Mouse (Mus musculus) stomach, embryonic 16.5 days (tissue): ENCODE measurements around the gene Cwc22. TPM values are rescaled to one million over a fixed set of nuclear protein-coding genes. Genes with fewer than 3 reads are reported as not detected.

ENCODE experiments used
- ATAC-seq: fragments of 200-750 bp; cut with Nextera tagmentation; 2 replicates; pipeline ENCODE4 v1.8.0; 2017; ENCODE audit warnings: moderate number of reproducible peaks, moderate TSS enrichment; ENCODE audit not compliant: insufficient read depth, low FRiP score
- H3K27ac ChIP-seq: fragments of 300-500 bp; sonication (generic); 2 replicates; pipeline ENCODE4 v1.5.1; 2014; ENCODE audit warnings: low read length
- H3K27me3 ChIP-seq: fragments of 300-500 bp; sonication (generic); 2 replicates; pipeline ENCODE4 v1.6.1; 2014; ENCODE audit warnings: low read length, control low read depth, mixed read lengths; ENCODE audit not compliant: control insufficient read depth, insufficient read depth
- H3K36me3 ChIP-seq: fragments of 300-500 bp; sonication (generic); 2 replicates; pipeline ENCODE4 v1.6.1; 2014; ENCODE audit warnings: low read length; ENCODE audit not compliant: control insufficient read depth, insufficient read depth
- H3K4me1 ChIP-seq: fragments of 300-500 bp; sonication (generic); 2 replicates; pipeline ENCODE4 v1.6.1; 2014; ENCODE audit warnings: low read length, control low read depth, mixed read lengths; ENCODE audit not compliant: control insufficient read depth, insufficient read depth
- H3K4me2 ChIP-seq: fragments of 300-500 bp; sonication (generic); 2 replicates; pipeline ENCODE4 v1.6.1; 2014; ENCODE audit warnings: low read depth, low read length, mixed read lengths
- H3K4me3 ChIP-seq: fragments of 300-500 bp; sonication (generic); replicated peaks from 2 replicates; pipeline ENCODE4 v1.5.1; 2014; ENCODE audit warnings: mild to moderate bottlenecking, low read length
- H3K9ac ChIP-seq: fragments of 300-500 bp; sonication (generic); 2 replicates; pipeline ENCODE4 v1.6.1; 2014; ENCODE audit warnings: low read length
- H3K9me3 ChIP-seq: fragments of 300-500 bp; sonication (generic); replicated peaks from 2 replicates; pipeline ENCODE4 v1.6.1; 2016; ENCODE audit warnings: low read length, control low read depth; ENCODE audit not compliant: control insufficient read depth
- WGBS: fragments of 180-500 bp; shearing (Covaris S2); extraction: QIAGEN DNeasy Blood & Tissue Kit; methylation state at CpG from one replicate; pipeline ENCODE4 v1.1.7; 2014; 5-methylcytosine and 5-hydroxymethylcytosine counted together
- polyA plus RNA-seq: library from polyadenylated mRNA; unstranded; fragments of >200 nt; fragmentation: Nextera tagmentation; extraction: Ambion mirVana; gene quantifications from 2 replicates; pipeline ENCODE4 v1.2.1, GENCODE M21; 2015

Gene Cwc22
- polyA plus RNA-seq, 1 experiment from 2014 or later: 27.4 TPM

DNA sequence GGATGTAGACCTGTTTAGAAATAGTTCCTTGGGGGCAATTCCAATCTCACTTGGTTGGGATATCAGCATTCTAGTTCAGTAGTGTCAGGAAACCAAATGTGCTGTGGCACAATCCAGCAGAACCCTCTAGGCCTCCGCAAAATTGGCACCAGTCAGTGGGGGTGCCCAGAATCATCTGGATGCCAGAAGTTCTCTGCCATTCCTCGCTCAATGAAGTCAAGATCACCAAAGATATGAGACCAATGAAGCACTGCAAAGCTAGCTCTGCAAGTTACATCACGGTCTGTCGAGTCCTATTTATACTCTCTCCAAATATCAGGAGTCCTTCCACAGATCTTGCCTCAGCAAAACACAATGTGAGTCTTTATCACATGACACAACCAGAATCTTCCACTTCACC lies 35.7 kb upstream of the Cwc22 start:
- no peak for ATAC-seq

DNA sequence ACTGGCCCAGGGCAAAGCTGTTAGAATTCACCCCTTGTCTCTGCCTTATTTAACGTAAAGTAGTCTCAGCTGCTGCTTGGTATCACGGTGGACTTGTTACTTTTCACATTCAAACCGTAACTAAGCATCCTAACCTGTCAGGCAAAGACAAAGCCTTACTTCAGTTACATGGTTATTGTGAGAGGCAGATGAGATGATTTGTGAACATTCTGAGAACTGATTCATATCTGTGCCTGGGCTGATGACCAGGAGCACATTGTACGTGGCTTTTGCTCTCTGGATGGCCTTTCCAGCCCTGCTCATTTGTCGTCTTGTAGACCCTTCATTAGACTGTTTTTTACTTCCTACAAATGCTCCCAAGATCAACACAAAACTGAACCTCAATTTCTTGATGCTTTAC lies 34.5 kb upstream of the Cwc22 start:
- no peaks in the 10 kb centered on the region; the same call in 1 of the 2 replicates for H3K9me3 ChIP-seq
- ATAC-seq: no peak
- no peaks in the 10 kb centered on the region for H3K36me3 ChIP-seq
- WGBS: 86% methylated on average over 5 of the region's 5 CpGs
- H3K4me2 ChIP-seq: no peak overlapping the region
- H3K4me3 ChIP-seq: no peak overlapping the region
- no peaks in the 10 kb centered on the region for H3K4me1 ChIP-seq
- no peaks in the 10 kb centered on the region for H3K27me3 ChIP-seq
- H3K9ac ChIP-seq: no peak overlapping the region
- H3K27ac ChIP-seq: no peak overlapping the region

More for the DNA sequence above, 35.7 kb upstream of the Cwc22 start:
- Histone ChIP-seq H3K4me2 (no peak overlapping the region), H3K36me3 (no peaks in the 10 kb centered on the region), H3K27ac (no peak overlapping the region), H3K9ac (no peak overlapping the region), H3K9me3 (no peaks in the 10 kb centered on the region; the same call in 1 of the 2 replicates), H3K27me3 (no peaks in the 10 kb centered on the region), H3K4me3 (no peak overlapping the region), H3K4me1 (no peaks in the 10 kb centered on the region)
- WGBS: 86% methylated on average over 4 of the region's 4 CpGs

DNA sequence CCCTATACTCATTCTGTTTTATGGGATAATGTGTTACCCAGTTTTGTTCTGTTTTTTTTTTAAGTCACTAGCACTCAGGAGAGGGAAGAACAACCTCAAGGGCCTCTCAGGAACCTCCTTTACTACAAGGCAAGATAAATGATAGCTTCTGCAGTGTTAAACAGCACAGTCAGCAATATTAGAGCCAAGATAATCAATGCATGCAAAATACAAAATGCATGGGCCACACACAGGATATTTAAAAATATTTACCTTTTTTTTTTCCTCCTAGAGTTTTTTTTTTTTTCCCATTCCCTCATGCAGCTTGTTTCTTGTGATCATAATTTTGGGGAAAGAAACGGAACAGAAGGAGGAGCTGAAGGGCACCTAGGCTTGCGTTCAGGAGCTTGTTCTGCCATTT lies 33.3 kb upstream of the Cwc22 start:
- no peaks in the 10 kb centered on the region for H3K4me1 ChIP-seq
- no peak overlapping the region for H3K4me2 ChIP-seq
- no peaks in the 10 kb centered on the region for H3K36me3 ChIP-seq
- H3K4me3 ChIP-seq: no peak overlapping the region
- no peaks in the 10 kb centered on the region; the same call in 1 of the 2 replicates for H3K9me3 ChIP-seq
- WGBS: 88% methylated on average over 2 of the region's 2 CpGs
- no peak overlapping the region for H3K9ac ChIP-seq
- no peak for ATAC-seq
- no peak overlapping the region for H3K27ac ChIP-seq
- no peaks in the 10 kb centered on the region for H3K27me3 ChIP-seq

DNA sequence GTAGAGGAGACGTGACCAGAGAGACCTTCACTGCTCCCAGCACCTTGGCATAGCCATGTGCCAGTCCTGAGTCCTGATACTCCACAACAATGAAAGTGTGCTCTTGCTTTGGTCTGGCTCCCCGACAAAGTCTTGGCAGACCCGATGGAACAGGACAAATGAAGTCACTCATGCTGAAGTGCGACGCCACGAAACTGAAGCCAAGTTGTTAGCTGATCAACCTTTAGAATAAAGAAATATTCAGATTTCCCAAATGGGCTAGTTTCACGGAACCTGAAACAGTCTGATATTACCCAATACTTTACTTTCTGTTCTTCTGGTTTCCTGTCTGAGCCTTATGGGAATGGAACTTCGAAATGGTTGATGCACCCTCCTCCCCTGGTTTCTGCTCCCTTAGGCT lies 32.9 kb upstream of the Cwc22 start:
- no peaks in the 10 kb centered on the region for H3K4me1 ChIP-seq
- ATAC-seq: no peak
- H3K4me3 ChIP-seq: no peak overlapping the region
- H3K4me2 ChIP-seq: no peak overlapping the region
- H3K27me3 ChIP-seq: no peaks in the 10 kb centered on the region
- no peak overlapping the region for H3K27ac ChIP-seq
- H3K36me3 ChIP-seq: no peaks in the 10 kb centered on the region
- no peaks in the 10 kb centered on the region; the same call in 1 of the 2 replicates for H3K9me3 ChIP-seq
- no peak overlapping the region for H3K9ac ChIP-seq
- 94% methylated on average over 8 of the region's 8 CpGs for WGBS

DNA sequence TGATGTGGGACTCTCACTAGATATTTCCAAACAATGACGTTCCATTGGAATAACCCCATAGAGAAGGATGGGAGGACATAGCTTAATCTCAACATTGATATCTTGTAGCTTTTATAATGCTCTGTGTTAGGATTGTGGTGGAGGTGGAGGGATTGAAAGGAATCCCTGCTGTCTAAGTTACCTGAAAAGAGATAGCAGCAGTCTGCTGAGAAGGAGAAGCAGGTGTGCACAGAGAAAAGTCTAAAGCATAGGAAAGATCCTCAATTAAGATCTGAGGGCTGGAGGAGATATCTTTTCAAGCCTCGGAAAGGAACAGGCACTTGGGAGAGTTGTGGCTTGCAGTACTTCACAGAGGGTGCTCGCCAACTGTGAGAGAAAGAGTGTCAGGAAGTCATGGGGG lies 32.1 kb upstream of the Cwc22 start:
- no peaks in the 10 kb centered on the region for H3K4me1 ChIP-seq
- no peak overlapping the region for H3K4me3 ChIP-seq
- ATAC-seq: no peak
- 87% methylated on average over 3 of the region's 3 CpGs for WGBS
- H3K27ac ChIP-seq: no peak overlapping the region
- H3K4me2 ChIP-seq: no peak overlapping the region
- no peaks in the 10 kb centered on the region; the same call in 1 of the 2 replicates for H3K9me3 ChIP-seq
- no peak overlapping the region for H3K9ac ChIP-seq
- no peaks in the 10 kb centered on the region for H3K27me3 ChIP-seq
- H3K36me3 ChIP-seq: no peaks in the 10 kb centered on the region

DNA sequence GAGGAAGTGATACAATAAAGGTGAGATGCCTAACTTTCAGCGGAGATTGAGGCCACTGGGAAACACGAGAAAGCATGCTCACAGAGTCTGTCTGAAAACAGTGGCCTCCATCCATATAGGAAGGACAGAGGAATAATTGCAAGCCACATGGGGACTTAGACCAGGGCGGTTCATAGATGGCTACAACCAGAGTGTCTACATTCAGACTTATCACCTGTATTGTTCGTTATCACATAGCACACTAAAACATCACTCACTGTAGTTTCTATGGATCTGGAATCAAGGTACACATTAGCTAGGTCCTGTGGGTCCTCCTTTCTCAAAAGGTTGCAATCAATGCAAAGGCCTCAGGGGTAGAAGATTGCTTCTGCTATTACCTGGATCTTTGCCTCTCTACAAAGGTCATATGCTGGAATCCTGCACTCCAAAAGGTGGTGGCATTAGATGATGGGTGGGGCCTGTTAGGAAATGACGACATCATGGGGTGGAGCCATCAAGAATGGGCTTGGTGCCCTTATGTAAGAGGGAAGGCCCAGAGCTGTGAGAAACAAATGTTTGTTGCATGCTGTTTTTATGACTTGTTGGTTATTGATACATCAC lies 30.2 kb upstream of the Cwc22 start:
- Histone ChIP-seq H3K4me1 (no peaks in the 10 kb centered on the region), H3K27me3 (no peaks in the 10 kb centered on the region), H3K27ac (no peak overlapping the region), H3K9ac (no peak overlapping the region), H3K36me3 (no peaks in the 10 kb centered on the region), H3K9me3 (no peaks in the 10 kb centered on the region), H3K4me2 (no peak overlapping the region), H3K4me3 (no peak overlapping the region)
- no peak for ATAC-seq
- WGBS: 84% methylated on average over 5 of the region's 5 CpGs

DNA sequence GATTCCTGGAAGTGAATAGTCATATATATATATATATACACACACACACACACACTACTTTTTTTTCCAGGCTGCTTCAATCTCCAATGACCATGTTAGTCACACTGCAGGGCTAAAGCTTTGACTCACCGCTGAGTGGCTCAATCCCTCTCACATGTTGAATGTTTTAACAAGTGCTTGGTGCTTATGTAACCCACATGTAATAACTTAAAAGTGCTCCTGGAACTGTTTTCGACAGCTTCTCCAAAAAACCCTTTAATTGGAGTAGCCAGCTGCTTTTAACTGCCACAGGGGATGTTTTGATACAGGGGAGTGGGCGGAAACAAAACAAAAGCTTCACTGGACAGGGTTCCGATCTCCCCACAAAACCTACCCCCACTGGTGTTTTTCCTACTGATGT lies 29.4 kb upstream of the Cwc22 start:
- no peak for ATAC-seq
- no peaks in the 10 kb centered on the region for H3K36me3 ChIP-seq
- H3K27me3 ChIP-seq: no peaks in the 10 kb centered on the region
- WGBS: 77% methylated on average over 4 of the region's 4 CpGs
- H3K4me3 ChIP-seq: no peak overlapping the region
- H3K27ac ChIP-seq: no peak overlapping the region
- H3K9me3 ChIP-seq: no peaks in the 10 kb centered on the region
- H3K9ac ChIP-seq: no peak overlapping the region
- no peak overlapping the region for H3K4me2 ChIP-seq
- no peaks in the 10 kb centered on the region for H3K4me1 ChIP-seq

DNA sequence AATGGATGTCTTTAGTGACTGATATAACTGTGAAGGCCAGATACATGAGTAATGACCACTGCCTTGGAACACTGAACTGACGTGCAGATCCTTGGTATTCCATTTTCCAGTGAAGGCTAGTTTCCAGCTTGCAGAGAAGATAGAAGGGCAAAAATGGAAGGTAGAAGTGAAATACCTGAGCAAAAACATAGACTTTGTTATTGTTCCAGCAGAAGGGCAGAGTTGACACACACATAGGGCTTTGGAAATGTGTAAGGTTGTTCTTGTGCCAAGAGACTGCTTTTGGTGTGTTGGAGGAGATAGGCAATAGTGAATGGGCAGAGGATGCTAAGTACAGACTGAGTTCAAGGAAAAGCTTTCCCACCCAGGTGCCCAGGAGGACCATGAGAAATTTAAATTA lies 28.8 kb upstream of the Cwc22 start:
- no peaks in the 10 kb centered on the region for H3K27me3 ChIP-seq
- no peaks in the 10 kb centered on the region for H3K4me1 ChIP-seq
- no peak overlapping the region for H3K27ac ChIP-seq
- ATAC-seq: no peak
- no peak overlapping the region for H3K9ac ChIP-seq
- no peak overlapping the region for H3K4me2 ChIP-seq
- WGBS: 62% methylated on average over 1 of the region's 1 CpGs
- no peak overlapping the region for H3K4me3 ChIP-seq
- H3K36me3 ChIP-seq: no peaks in the 10 kb centered on the region
- no peaks in the 10 kb centered on the region for H3K9me3 ChIP-seq

DNA sequence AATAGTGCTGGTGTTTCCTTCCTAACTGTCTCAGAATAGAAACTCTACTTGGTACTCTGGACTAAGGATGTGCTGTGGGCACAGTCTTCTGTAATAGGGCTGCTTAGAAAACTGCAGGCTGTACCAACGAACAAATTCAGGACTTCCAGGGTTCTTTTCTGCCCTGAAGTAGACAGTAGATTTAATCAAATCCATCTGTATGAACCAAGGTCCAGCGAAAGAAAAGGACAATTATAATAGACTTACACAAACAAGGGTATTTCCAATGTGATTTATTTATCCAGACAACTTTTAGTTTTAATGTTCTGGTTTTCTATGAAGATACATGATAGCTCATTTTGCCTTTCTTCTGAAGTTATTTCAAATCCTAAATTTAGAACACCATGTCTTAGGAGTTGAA lies 28.2 kb upstream of the Cwc22 start:
- H3K27me3 ChIP-seq: no peaks in the 10 kb centered on the region
- H3K9me3 ChIP-seq: no peaks in the 10 kb centered on the region
- H3K36me3 ChIP-seq: no peaks in the 10 kb centered on the region
- no peak for ATAC-seq
- H3K9ac ChIP-seq: no peak overlapping the region
- no peak overlapping the region for H3K4me2 ChIP-seq
- whole genome bisulfite sequencing: 68% methylated on average over 2 of the region's 2 CpGs
- H3K27ac ChIP-seq: no peak overlapping the region
- H3K4me1 ChIP-seq: no peaks in the 10 kb centered on the region
- H3K4me3 ChIP-seq: no peak overlapping the region
